Mouse (Mus musculus): ENCODE measurements at regions not wholly inside any gene's neighbourhood (a gene's known extent, or its start where the extent isn't known, plus 50 kb on each side); places are given as distances from the start of the nearest gene placed in this dataset.
A peak's percentile ranks its signal among the peaks of the same experiment; 100 is the strongest.

DNA sequence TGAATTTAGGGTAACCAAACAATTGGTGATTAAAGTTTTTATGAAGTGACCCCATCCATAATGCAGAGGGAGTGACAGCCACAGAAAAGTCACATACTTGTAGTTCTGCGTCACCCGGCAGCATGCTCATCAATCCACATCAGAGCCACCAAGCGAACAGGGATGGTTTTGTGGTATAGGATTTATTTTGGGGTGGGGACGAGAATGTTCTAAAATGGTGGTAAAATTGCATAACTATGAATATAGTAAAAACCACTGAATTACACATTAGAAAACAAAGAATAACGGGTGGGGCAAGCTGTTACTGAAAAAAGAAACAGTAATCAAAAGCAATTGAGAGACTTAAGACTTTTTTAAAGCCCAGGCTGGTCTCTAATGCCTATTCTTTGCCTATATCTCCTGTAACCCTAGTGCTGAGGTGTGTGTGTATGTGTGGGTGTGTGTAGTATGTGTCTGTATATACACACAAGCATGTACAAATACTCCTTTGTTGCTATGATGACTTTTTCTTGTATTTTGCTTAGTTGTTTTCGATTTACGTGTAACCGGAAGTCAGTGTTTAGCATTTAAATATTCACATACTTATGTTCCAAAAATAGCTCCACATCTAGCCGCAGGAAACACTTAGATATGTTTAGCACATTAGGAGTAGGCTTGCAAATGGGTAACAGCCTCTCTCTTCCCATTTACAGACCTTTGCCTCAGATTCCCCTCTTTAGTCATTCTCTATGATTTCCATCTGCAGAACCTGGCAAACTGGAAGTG, 57.4 kb upstream of the Jak2 start:
- ATAC-seq (replicated peaks; ENCODE audit: poor library complexity, severe bottlenecking), result 0 out of 2 replicates have a peak, but pooled peaks have one; percentile 22

GRCm38 (mm10) chr19:29196186-29196585, 55.4 kb upstream of the Jak2 start:
- no peak for ATAC-seq (replicated peaks; ENCODE audit: poor library complexity, severe bottlenecking)

- ATAC-seq (replicated peaks; ENCODE audit: poor library complexity, severe bottlenecking), result no peak
Observed at GRCm38 (mm10) chr19:29198636-29199035, 53.0 kb upstream of the Jak2 start.

DNA sequence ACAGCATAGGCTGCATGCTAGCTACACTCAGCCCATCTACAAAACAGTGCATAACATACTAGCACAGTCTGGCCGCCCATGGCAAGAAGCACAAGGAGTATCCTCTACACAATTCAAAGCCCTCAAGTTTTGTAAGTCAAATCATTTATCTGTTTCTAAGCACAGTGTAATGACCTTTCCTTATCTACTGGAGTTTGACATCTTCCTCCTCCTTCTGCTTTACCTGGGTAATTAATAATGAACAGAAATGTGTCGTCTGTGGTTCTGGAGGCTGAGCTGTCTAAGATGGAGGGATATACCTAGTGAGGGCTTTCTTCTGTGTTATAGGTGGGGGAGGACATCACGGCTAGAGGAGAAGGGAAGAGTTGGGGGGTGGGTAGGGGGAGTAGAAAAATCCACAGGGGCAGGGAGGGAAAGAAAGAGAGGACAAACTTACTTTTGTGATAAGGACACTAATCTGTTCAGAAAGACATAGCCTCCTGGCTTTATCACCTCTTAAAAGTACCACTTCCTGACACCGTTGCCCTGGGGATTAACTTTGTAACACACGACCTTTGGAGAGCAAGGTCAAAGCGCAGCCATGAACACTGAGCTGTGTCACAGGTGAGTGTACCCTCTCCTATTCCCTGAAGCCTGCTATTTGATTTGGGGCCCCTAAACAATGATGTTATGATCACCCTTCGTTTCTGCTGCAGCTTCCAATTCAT, 52.4 kb upstream of the Jak2 start:
- ATAC-seq (replicated peaks; ENCODE audit: poor library complexity, severe bottlenecking), result no peak

DNA sequence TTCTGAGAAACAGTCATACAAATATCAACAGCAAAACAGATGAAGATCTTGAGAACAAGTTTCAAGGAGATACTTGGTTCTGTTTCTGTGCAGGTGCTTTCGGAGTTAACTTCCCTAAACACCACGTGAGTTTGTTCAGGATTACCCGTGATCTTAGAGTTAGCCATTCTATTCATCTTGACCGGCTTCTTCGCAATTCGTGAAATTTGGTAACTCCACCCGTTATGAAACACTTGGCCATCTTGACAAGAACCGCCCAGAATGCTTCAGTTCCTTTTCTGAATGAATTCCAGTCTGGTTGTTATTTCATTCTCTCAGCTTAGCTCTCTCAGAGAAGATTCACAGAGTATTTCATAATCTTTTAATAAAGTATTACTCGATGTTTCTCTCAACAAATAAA, 50.0 kb upstream of the Jak2 start:
- peak; percentile 88 for ATAC-seq (replicated peaks; ENCODE audit: poor library complexity, severe bottlenecking)
